Mouse (Mus musculus) midbrain, postnatal 0 days (tissue): ENCODE measurements around the gene Polr2c. TPM values are rescaled to one million over a fixed set of nuclear protein-coding genes. Genes with fewer than 3 reads are reported as not detected.

ENCODE experiments used
- ATAC-seq: fragments of 200-750 bp; cut with Nextera tagmentation; 2 replicates; pipeline ENCODE4 v1.8.0; 2017; ENCODE audit warnings: moderate number of reproducible peaks, mild to moderate bottlenecking, moderate TSS enrichment, moderate library complexity; ENCODE audit not compliant: low FRiP score
- DNase-seq: peaks from one replicate; pipeline ENCODE4 v3.0.0-alpha.2; 2015; ENCODE audit warnings: low spot score
- H3K27ac ChIP-seq: fragments of 300-500 bp; sonication (generic); 2 replicates; pipeline ENCODE4 v1.5.1; 2014; ENCODE audit warnings: low read depth, mild to moderate bottlenecking, low read length, mixed read lengths
- H3K27me3 ChIP-seq: fragments of 300-500 bp; sonication (generic); 2 replicates; pipeline ENCODE4 v1.6.1; 2014; ENCODE audit warnings: low read length, control low read depth, mixed read lengths; ENCODE audit not compliant: insufficient read depth
- H3K36me3 ChIP-seq: fragments of 300-500 bp; sonication (generic); 2 replicates; pipeline ENCODE4 v1.6.1; 2014; ENCODE audit warnings: low read length, control low read depth, mixed read lengths; ENCODE audit not compliant: insufficient read depth
- H3K4me1 ChIP-seq: fragments of 300-500 bp; sonication (generic); 2 replicates; pipeline ENCODE4 v1.6.1; 2014; ENCODE audit warnings: mild to moderate bottlenecking, control low read depth, antibody characterized with exemption, low read length, mixed read lengths; ENCODE audit not compliant: insufficient read depth
- H3K4me2 ChIP-seq: fragments of 300-500 bp; sonication (generic); 2 replicates; pipeline ENCODE4 v1.6.1; 2014; ENCODE audit warnings: low read depth, mild to moderate bottlenecking, low read length, mixed read lengths; ENCODE audit not compliant: poor library complexity, severe bottlenecking
- H3K4me3 ChIP-seq: fragments of 300-500 bp; sonication (generic); 2 replicates; pipeline ENCODE4 v1.5.1; 2014; ENCODE audit warnings: low read depth, mild to moderate bottlenecking, low read length, moderate library complexity
- H3K9ac ChIP-seq: fragments of 300-500 bp; sonication (generic); replicated peaks from 2 replicates; pipeline ENCODE4 v1.6.1; 2014; ENCODE audit warnings: mild to moderate bottlenecking, low read length, moderate library complexity, mixed read lengths; ENCODE audit not compliant: poor library complexity, severe bottlenecking
- H3K9me3 ChIP-seq: fragments of 300-500 bp; sonication (generic); 2 replicates; pipeline ENCODE4 v1.6.1; 2016; ENCODE audit warnings: low read length, control low read depth
- CTCF ChIP-seq: IDR thresholded peaks from 2 replicates; pipeline ENCODE4 v1.5.1; 2016; ENCODE audit warnings: antibody characterized with exemption, mild to moderate bottlenecking
- WGBS: fragments of 180-500 bp; shearing (Covaris S2); extraction: QIAGEN DNeasy Blood & Tissue Kit; methylation state at CpG from one replicate; pipeline ENCODE4 v1.1.7; 2014; 5-methylcytosine and 5-hydroxymethylcytosine counted together
- polyA plus RNA-seq: library from polyadenylated mRNA; unstranded; fragments of >200 nt; fragmentation: Nextera tagmentation; extraction: Ambion mirVana; gene quantifications from 2 replicates; pipeline ENCODE4 v1.2.1, GENCODE M21; 2015
- total RNA-seq: library from RNA; depleted of rRNA; stranded (reverse); fragments of >200 nt; gene quantifications from 2 replicates; pipeline ENCODE4 v1.2.3, GENCODE M21; 2014; rRNA removed

Polr2c gene
- total RNA-seq, result 62.5 and 70.5 TPM in 2 replicates
- 93.3 and 101 TPM in 2 replicates for polyA plus RNA-seq

GRCm38 (mm10) chr8:94857346-94858173 is at the start of gene Polr2c:
TSS of gene Polr2c (plus strand) at chr8:94857450.
- Histone ChIP-seq H3K9me3 (no peaks in the 10 kb centered on the region), H3K9ac (peak within 1 kb of the TSS; percentile 96), H3K4me3 (peak within 1 kb of the TSS; percentile 94), H3K36me3 (peaks cover 35% of the 10 kb centered on the region), H3K4me1 (no peaks in the 10 kb centered on the region), H3K27ac (peak within 1 kb of the TSS; percentile 81), H3K4me2 (peak within 1 kb of the TSS; percentile 67), H3K27me3 (no peaks in the 10 kb centered on the region)
- 1% methylated on average over 68 of the region's 68 CpGs for WGBS
- peak; percentile 85 for ATAC-seq
- peak; percentile 90 for TF ChIP-seq CTCF
- DNase-seq, result peak; percentile 91

- Histone ChIP-seq H3K4me2 (no peak overlapping the region), H3K27ac (no peak overlapping the region), H3K27me3 (no peaks in the 10 kb centered on the region), H3K36me3 (no peaks in the 10 kb centered on the region), H3K4me3 (no peak overlapping the region), H3K4me1 (no peaks in the 10 kb centered on the region), H3K9ac (no peak overlapping the region), H3K9me3 (no peaks in the 10 kb centered on the region)
- DNase-seq, result no peak
- ATAC-seq, result no peak
- TF ChIP-seq CTCF, result no peak
- WGBS, result 45% methylated on average over 7 of the region's 7 CpGs
These were observed 49.7 kb upstream of the Polr2c start for GRCm38 (mm10) chr8:94807506-94807905.

GRCm38 (mm10) chr8:94808372-94808771 is 48.9 kb upstream of the Polr2c start:
- Histone ChIP-seq H3K4me1 (no peaks in the 10 kb centered on the region), H3K4me2 (no peak overlapping the region), H3K36me3 (no peaks in the 10 kb centered on the region), H3K27me3 (no peaks in the 10 kb centered on the region), H3K4me3 (no peak overlapping the region), H3K9me3 (no peaks in the 10 kb centered on the region), H3K27ac (no peak overlapping the region), H3K9ac (no peak overlapping the region)
- DNase-seq (no peak), ATAC-seq (no peak)
- WGBS, result 87% methylated on average over 6 of the region's 6 CpGs
- no peak for TF ChIP-seq CTCF

GRCm38 (mm10) chr8:94810153-94810552 is 47.1 kb upstream of the Polr2c start, which contains the start of gene Ccl17:
TSS of gene Ccl17 (plus strand) at chr8:94810453.
- Histone ChIP-seq H3K9me3 (no peaks in the 10 kb centered on the region), H3K4me3 (no peak within 1 kb of the TSS), H3K27me3 (no peaks in the 10 kb centered on the region), H3K36me3 (no peaks in the 10 kb centered on the region), H3K4me1 (no peaks in the 10 kb centered on the region), H3K27ac (no peak within 1 kb of the TSS), H3K9ac (no peak within 1 kb of the TSS), H3K4me2 (no peak within 1 kb of the TSS)
- no peak for TF ChIP-seq CTCF
- ATAC-seq, result no peak
- WGBS, result 71% methylated on average over 3 of the region's 3 CpGs
- DNase-seq, result no peak

GRCm38 (mm10) chr8:94810855-94811254 is 46.4 kb upstream of the Polr2c start:
- no peak for TF ChIP-seq CTCF
- Histone ChIP-seq H3K4me2 (no peak overlapping the region), H3K27ac (no peak overlapping the region), H3K9me3 (no peaks in the 10 kb centered on the region), H3K36me3 (no peaks in the 10 kb centered on the region), H3K4me3 (no peak overlapping the region), H3K27me3 (no peaks in the 10 kb centered on the region), H3K4me1 (no peaks in the 10 kb centered on the region), H3K9ac (no peak overlapping the region)
- 82% methylated on average over 5 of the region's 5 CpGs for WGBS
- no peak for ATAC-seq
- DNase-seq, result no peak

- TF ChIP-seq CTCF, result no peak
- no peak overlapping the region for H3K4me3 ChIP-seq
- no peaks in the 10 kb centered on the region for H3K27me3 ChIP-seq
- no peak overlapping the region for H3K9ac ChIP-seq
- H3K36me3 ChIP-seq, result no peaks in the 10 kb centered on the region
- no peaks in the 10 kb centered on the region for H3K4me1 ChIP-seq
- no peak overlapping the region for H3K27ac ChIP-seq
- WGBS, result 85% methylated on average over 6 of the region's 6 CpGs
- ATAC-seq (no peak), DNase-seq (no peak)
- H3K4me2 ChIP-seq, result no peak overlapping the region
- no peaks in the 10 kb centered on the region for H3K9me3 ChIP-seq
These were observed 45.6 kb upstream of the Polr2c start for GRCm38 (mm10) chr8:94811654-94812053.
